Mouse (Mus musculus): Measurements from ENCODE around the gene Vmn1r200. TPM values are rescaled to one million over a fixed set of nuclear protein-coding genes. Genes with fewer than 3 reads are reported as not detected.
"Not testable (repeated sequence)": the region's sequence is repeated elsewhere in the genome, so short reads cannot be mapped to it uniquely, and the experiment has no call there.

Vmn1r200 gene
- total RNA-seq (2014; fragmentation: Nextera tagmentation) (not detected in 2 replicates), total RNA-seq (2017) (not detected in 2 replicates)

DNA sequence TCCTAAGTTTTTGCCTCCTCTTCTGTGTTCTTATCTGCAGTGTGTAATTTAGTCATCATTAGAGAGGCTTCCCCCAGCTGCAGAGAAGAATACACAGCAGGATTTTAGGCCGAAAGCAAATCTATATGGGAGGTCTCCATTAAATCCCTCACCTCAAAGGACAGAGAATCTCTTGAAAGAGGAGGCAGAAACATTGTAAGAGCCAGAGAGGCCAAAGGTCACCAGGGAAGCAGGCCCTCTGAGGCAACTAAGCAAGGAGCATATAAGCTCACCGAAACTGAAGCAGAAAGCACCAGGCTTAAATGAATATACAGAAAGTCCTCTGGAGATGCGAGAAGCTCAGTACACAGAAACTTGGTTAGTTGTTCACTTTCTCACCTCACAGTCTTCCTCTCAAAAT lies at the start of gene Vmn1r200:
Vmn1r200 (plus strand) TSS at position 301 of the 400 bp plus-strand sequence.
- ATAC-seq (replicated peaks; ENCODE audit: low FRiP score, low TSS enrichment, poor library complexity, severe bottlenecking) = no peak

DNA sequence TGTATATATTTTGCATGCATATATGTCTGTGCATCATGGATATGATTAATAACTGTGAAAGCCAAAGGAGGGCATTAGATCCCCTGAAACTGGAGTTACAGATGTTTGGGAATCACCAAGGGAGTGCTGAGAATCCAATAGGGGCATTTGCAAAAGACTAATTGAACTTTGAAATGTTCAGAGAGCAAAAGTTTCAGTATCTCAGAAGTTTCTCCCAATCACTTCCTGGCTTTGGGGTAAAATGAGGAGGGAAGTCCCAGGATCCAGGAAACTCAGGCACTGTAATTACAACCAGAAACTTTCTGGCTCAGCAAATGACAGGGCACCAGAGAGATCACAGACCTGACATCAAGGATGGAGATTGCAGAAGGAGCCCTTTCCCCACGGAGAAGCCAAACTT lies 40.1 kb upstream of the Vmn1r200 start, which contains the start of gene Vmn1r198:
Vmn1r198 (plus strand) TSS at position 301 of the 400 bp plus-strand sequence.
- no peak for ATAC-seq (replicated peaks; ENCODE audit: low FRiP score, low TSS enrichment, poor library complexity, severe bottlenecking)

DNA sequence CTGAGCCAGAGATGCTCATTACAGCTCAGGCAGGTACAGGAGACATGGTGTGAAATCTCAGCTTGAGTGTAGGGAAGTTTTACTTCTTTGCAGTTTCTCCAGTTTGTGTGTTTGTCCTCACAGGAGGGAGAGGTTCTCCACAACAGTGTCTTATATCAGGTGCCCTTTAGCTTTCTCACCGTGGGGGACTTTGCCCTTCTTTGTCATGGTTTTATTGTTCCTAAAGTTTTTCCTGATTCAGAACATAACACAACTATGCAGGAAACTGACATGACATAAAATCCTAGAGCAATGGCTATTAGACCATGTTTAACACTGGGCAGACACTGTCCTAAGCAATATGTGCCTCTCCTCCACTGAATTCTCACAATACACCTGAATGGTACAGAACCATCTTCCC lies 39.4 kb upstream of the Vmn1r200 start:
- no peak for ATAC-seq (replicated peaks; ENCODE audit: low FRiP score, low TSS enrichment, poor library complexity, severe bottlenecking)

DNA sequence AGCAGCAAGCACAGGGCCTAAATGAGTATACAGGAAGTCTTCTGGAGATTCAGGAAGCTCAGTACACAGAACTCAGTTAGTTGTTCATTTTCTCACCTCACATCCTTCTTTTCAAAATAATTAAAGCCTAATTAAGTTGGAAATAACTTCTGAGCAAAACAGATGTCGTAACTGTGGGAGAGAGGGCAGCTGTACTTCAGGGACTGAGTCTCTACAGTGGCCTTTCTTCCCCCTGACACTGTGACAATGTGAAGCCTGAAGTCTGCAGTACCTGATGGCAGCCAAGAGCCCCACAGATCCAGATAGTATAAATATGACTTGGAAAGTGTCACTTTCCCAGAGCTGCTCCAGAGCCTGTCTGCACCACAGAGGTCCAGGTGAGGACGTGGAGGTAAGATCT lies 10.7 kb upstream of the Vmn1r200 start, which contains the start of gene Vmn1r199:
Vmn1r199 (plus strand) TSS at position 301 of the 400 bp plus-strand sequence.
- no peak for ATAC-seq (replicated peaks; ENCODE audit: low FRiP score, low TSS enrichment, poor library complexity, severe bottlenecking)

DNA sequence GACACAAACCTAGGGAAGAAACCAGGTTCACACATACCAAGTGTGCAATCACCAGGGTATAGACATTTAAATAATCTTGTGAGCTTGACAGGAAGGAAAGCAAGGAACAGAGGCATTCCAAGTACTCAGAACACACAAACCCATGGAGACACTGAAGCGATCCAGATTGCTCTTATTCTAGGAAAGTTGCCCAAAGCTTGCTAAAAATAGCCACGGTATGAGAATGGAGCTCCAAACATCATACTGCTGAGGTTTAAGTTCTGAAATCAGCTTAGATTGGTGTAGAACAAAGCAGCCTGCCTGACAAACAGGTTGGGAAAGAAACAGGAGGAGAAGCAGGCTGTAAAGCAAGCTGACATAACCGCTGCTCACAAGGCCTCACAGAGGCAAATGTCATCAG lies 9.0 kb upstream of the Vmn1r200 start:
- ATAC-seq (replicated peaks; ENCODE audit: low FRiP score, low TSS enrichment, poor library complexity, severe bottlenecking) = not testable (repeated sequence)

DNA sequence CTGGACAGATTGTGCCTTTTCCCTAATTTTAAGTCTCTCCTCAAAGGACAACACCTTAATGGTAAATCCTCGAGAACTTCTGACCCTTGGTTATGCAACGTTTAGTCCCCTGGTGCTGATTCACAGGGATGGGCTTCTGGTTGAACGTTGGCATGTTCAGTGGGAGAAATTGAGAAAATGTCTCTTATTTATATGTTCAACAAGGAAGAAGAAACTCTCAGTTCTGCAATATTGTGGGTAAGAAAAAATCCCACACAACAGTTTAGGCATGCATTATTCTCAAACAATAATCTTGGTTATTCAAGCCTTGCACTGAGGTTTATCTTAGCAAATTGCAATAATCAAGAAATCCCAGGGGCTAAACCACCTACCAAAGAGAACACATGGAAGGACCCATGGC lies 6.8 kb upstream of the Vmn1r200 start:
- ATAC-seq (replicated peaks; ENCODE audit: low FRiP score, low TSS enrichment, poor library complexity, severe bottlenecking) = no peak

DNA sequence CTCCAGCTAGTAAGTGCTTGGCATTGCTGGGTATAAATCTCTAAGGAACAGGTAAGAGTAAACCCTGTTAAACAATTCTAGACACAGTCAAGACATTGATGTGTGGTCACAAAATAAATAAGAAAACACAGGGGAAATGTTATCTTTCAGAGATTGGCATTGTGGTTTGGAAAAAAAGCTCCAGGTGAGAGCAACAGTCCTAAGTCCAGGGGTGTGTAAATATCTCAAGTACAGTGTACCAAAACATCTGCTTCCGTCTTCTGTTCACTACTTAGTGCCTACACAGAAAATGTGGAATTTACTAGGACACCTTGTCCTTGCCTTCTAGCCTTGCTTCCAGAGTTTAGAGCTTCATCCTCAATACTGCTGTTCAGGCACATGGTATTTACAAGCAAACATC lies 3.1 kb upstream of the Vmn1r200 start:
- no peak for ATAC-seq (replicated peaks; ENCODE audit: low FRiP score, low TSS enrichment, poor library complexity, severe bottlenecking)

DNA sequence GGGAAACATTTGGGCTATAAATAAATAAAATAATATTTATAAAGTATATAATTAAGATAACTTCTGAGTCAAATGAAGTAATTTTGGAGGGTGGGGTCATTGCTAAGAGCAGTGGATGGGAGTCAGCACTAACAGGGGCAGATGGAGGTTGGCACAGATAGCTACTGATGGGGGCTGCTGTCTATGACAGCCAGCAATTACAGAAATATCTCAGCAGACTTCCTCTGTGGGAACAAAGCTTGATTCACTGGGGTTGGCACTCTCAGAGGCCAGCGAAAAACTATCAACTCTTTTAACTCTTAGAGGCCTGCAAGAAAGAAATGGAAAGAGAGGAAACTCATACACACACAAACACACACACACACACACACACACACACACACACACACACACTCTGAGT lies 12.8 kb downstream of the Vmn1r200 start:
- no peak for ATAC-seq (replicated peaks; ENCODE audit: low FRiP score, low TSS enrichment, poor library complexity, severe bottlenecking)

Other genes starting within 250 kb of the Vmn1r200 start
- gene Vmn1r191, start 206.4 kb upstream of the Vmn1r200 start, total RNA-seq (2014; fragmentation: Nextera tagmentation) = not detected in 2 replicates
- gene Vmn1r191, start 206.4 kb upstream of the Vmn1r200 start, total RNA-seq (2017) = not detected in 2 replicates
- not detected in 2 replicates for gene Vmn1r192, start 199.2 kb upstream of the Vmn1r200 start, total RNA-seq (2014; fragmentation: Nextera tagmentation)
- gene Vmn1r192, start 199.2 kb upstream of the Vmn1r200 start, total RNA-seq (2017) = not detected in 2 replicates
- not detected in 2 replicates for gene Vmn1r193, start 167.2 kb upstream of the Vmn1r200 start, total RNA-seq (2014; fragmentation: Nextera tagmentation)
- not detected in 2 replicates for gene Vmn1r193, start 167.2 kb upstream of the Vmn1r200 start, total RNA-seq (2017)
- gene Vmn1r194, start 146.2 kb upstream of the Vmn1r200 start, total RNA-seq (2014; fragmentation: Nextera tagmentation) = not detected in 2 replicates
- gene Vmn1r194, start 146.2 kb upstream of the Vmn1r200 start, total RNA-seq (2017) = not detected in 2 replicates
- gene Vmn1r195, start 119.9 kb upstream of the Vmn1r200 start, total RNA-seq (2014; fragmentation: Nextera tagmentation) = not detected in 2 replicates
- not detected in 2 replicates for gene Vmn1r195, start 119.9 kb upstream of the Vmn1r200 start, total RNA-seq (2017)
- not detected in 2 replicates for gene Vmn1r196, start 100.5 kb upstream of the Vmn1r200 start, total RNA-seq (2014; fragmentation: Nextera tagmentation)
- not detected in 2 replicates for gene Vmn1r196, start 100.5 kb upstream of the Vmn1r200 start, total RNA-seq (2017)
- gene Vmn1r197, start 65.8 kb upstream of the Vmn1r200 start, total RNA-seq (2014; fragmentation: Nextera tagmentation) = not detected in 2 replicates
- not detected in 2 replicates for gene Vmn1r197, start 65.8 kb upstream of the Vmn1r200 start, total RNA-seq (2017)
- not detected in 2 replicates for gene Vmn1r198, start 40.0 kb upstream of the Vmn1r200 start, total RNA-seq (2014; fragmentation: Nextera tagmentation)
- gene Vmn1r198, start 40.0 kb upstream of the Vmn1r200 start, total RNA-seq (2017) = not detected in 2 replicates
- not detected in 2 replicates for gene Vmn1r199, start 10.6 kb upstream of the Vmn1r200 start, total RNA-seq (2014; fragmentation: Nextera tagmentation)
- not detected in 2 replicates for gene Vmn1r199, start 10.6 kb upstream of the Vmn1r200 start, total RNA-seq (2017)
- not detected in 2 replicates for gene Vmn1r201, start 81.5 kb downstream of the Vmn1r200 start, total RNA-seq (2014; fragmentation: Nextera tagmentation)
- gene Vmn1r201, start 81.5 kb downstream of the Vmn1r200 start, total RNA-seq (2017) = not detected in 2 replicates
- gene Vmn1r202, start 115.0 kb downstream of the Vmn1r200 start, total RNA-seq (2014; fragmentation: Nextera tagmentation) = 0.07 TPM in 1 of 2 replicates, not detected in the other
- not detected in 2 replicates for gene Vmn1r202, start 115.0 kb downstream of the Vmn1r200 start, total RNA-seq (2017)
- not detected in 2 replicates for gene Vmn1r203, start 127.7 kb downstream of the Vmn1r200 start, total RNA-seq (2014; fragmentation: Nextera tagmentation)
- not detected in 2 replicates for gene Vmn1r203, start 127.7 kb downstream of the Vmn1r200 start, total RNA-seq (2017)
- gene Vmn1r204, start 162.8 kb downstream of the Vmn1r200 start, total RNA-seq (2014; fragmentation: Nextera tagmentation) = not detected in 2 replicates
- gene Vmn1r204, start 162.8 kb downstream of the Vmn1r200 start, total RNA-seq (2017) = not detected in 2 replicates
- not detected in 2 replicates for gene Vmn1r205, start 202.6 kb downstream of the Vmn1r200 start, total RNA-seq (2014; fragmentation: Nextera tagmentation)
- gene Vmn1r205, start 202.6 kb downstream of the Vmn1r200 start, total RNA-seq (2017) = not detected in 2 replicates
- gene Vmn1r206, start 233.9 kb downstream of the Vmn1r200 start, total RNA-seq (2014; fragmentation: Nextera tagmentation) = not detected in 2 replicates
- gene Vmn1r206, start 233.9 kb downstream of the Vmn1r200 start, total RNA-seq (2017) = not detected in 2 replicates

Data from megakaryocyte-erythroid progenitor cell, adult 5-6 weeks (primary cell).